Mouse (Mus musculus) limb, embryonic 10.5 days (tissue): ENCODE results near the gene Coro7. TPM values are rescaled to one million over a fixed set of nuclear protein-coding genes. Genes with fewer than 3 reads are reported as not detected.
A peak's percentile ranks its signal among the peaks of the same experiment; 100 is the strongest.

Experiments
- DNase-seq: peaks from one replicate; pipeline ENCODE4 v3.0.0-alpha.2; 2017; ENCODE audit warnings: low spot score
- H3K27ac ChIP-seq: fragments of 300-500 bp; sonication (generic); 2 replicates; pipeline ENCODE4 v1.5.1; 2016; ENCODE audit warnings: mild to moderate bottlenecking
- H3K27me3 ChIP-seq: fragments of 300-500 bp; sonication (generic); 2 replicates; pipeline ENCODE4 v1.6.1; 2016; ENCODE audit warnings: low read depth, mild to moderate bottlenecking; ENCODE audit not compliant: poor library complexity, severe bottlenecking
- H3K36me3 ChIP-seq: fragments of 300-500 bp; sonication (generic); 2 replicates; pipeline ENCODE4 v1.6.1; 2016; ENCODE audit warnings: mild to moderate bottlenecking, moderate library complexity
- H3K4me1 ChIP-seq: fragments of 300-500 bp; sonication (generic); 2 replicates; pipeline ENCODE4 v1.6.1; 2016
- H3K4me3 ChIP-seq: fragments of 300-500 bp; sonication (generic); 2 replicates; pipeline ENCODE4 v1.5.1; 2016; ENCODE audit warnings: mild to moderate bottlenecking, moderate library complexity
- H3K9me3 ChIP-seq: fragments of 300-500 bp; sonication (generic); replicated peaks from 2 replicates; pipeline ENCODE4 v1.6.1; 2016; ENCODE audit warnings: mild to moderate bottlenecking
- WGBS: fragments of 180-500 bp; shearing (Covaris S2); methylation state at CpG from one replicate; pipeline ENCODE4 v1.1.7; 2016; 5-methylcytosine and 5-hydroxymethylcytosine counted together
- polyA plus RNA-seq: library from polyadenylated mRNA; unstranded; fragments of >200 nt; fragmentation: Nextera tagmentation; extraction: Ambion mirVana; gene quantifications from 2 replicates; pipeline ENCODE4 v1.2.1, GENCODE M21; 2016

The Coro7 gene
- polyA plus RNA-seq, 1 experiment from 2014 or later = 22.9 TPM

DNA sequence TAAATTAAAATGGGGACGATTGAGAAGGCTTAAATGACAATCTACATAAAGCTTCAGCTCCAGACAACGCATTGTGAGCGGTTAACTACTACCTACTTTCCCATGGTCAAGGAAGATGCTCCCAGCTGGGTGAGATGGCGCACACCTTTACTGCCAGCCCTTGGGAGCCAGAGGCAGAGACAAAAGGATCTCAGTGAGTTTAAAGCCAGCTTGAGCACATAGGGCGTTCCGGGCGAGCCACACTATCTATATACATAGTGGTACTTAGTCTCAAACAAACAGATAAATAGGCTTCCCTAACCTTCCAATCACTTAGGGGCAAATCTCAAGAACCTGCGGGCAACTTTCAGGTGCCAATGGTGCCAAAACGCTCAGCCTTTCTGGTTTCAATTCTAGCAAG is 55.5 kb downstream of the Coro7 start:
- peaks cover 27% of the 10 kb centered on the region for H3K4me1 ChIP-seq
- H3K4me3 ChIP-seq = peak overlapping the region; percentile 88
- peaks cover 38% of the 10 kb centered on the region for H3K36me3 ChIP-seq
- no peaks in the 10 kb centered on the region for H3K9me3 ChIP-seq
- no peaks in the 10 kb centered on the region for H3K27me3 ChIP-seq
- peak overlapping the region; percentile 94 for H3K27ac ChIP-seq
- 25% methylated on average over 9 of the region's 9 CpGs for WGBS
- DNase-seq = no peak

DNA sequence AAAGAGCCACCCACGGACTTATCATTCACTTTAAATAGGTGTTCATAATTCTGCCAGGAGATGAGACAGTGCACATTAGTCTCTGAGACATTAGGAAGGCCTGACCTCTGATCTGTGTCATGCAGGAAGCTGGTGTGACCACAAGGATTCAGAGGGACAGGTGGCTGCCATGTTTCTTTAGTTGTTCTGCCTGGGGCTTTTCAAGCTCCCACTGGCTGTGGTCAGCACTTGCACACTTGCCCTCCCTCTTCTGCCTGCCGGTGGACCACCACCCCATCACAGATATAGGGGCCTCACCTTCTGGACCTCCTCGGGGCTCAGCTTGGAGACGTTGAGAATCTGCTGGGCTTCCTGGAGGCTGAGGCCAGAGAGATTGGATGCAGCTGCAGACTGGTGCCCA is 62.7 kb downstream of the Coro7 start:
- H3K9me3 ChIP-seq = no peaks in the 10 kb centered on the region
- H3K36me3 ChIP-seq = peaks cover 92% of the 10 kb centered on the region
- peaks cover 4% of the 10 kb centered on the region; the same call in 1 of the 2 replicates for H3K4me1 ChIP-seq
- WGBS = 85% methylated on average over 4 of the region's 4 CpGs
- H3K27ac ChIP-seq = no peak overlapping the region
- no peak for DNase-seq
- H3K4me3 ChIP-seq = no peak overlapping the region
- no peaks in the 10 kb centered on the region for H3K27me3 ChIP-seq

DNA sequence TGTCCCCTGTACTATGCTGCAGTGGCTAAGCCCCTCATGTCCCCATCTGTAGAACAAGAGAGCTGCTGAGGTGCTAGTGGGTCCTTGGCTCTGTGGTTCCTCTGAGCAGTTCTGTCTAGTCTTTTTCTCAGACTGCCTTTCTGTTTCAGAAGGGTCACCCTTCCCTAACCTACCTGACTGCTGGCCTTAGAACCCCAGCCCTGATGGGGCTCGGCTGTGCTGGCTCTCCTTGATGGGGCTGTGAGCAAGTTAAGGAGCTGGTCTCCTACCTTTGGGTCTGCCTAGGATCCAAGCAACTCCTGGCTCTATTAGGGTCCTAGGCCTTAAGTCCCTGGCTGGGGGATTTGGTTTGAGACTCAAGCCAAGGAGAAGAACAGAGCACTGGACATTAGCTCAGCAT is 64.3 kb downstream of the Coro7 start:
- Histone ChIP-seq H3K4me1 (no peaks in the 10 kb centered on the region), H3K27me3 (no peaks in the 10 kb centered on the region), H3K9me3 (no peaks in the 10 kb centered on the region), H3K27ac (no peak overlapping the region), H3K4me3 (no peak overlapping the region), H3K36me3 (peaks cover 100% of the 10 kb centered on the region)
- DNase-seq = no peak
- 92% methylated on average over 1 of the region's 1 CpGs for WGBS

DNA sequence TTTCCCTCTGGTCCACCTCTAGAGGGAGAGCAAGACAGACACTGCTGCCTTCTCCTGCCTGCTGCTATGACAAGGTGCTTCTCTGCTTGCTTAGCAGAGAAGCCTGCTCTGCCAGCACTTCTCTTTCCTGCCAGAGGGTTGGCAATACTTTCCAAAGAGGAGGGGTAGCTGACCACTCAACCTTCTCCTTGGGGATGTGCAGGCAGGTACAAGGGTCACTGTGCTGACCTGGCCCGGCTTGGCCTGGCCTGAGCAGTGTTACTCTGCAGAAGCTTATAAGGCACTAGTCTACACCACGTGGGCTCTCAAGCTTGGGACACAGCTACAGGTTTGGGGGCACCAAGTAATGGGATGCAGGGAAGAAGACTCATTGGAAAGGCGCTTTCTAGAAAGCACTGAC is 64.9 kb downstream of the Coro7 start:
- no peaks in the 10 kb centered on the region for H3K9me3 ChIP-seq
- no peaks in the 10 kb centered on the region for H3K4me1 ChIP-seq
- no peak overlapping the region for H3K27ac ChIP-seq
- no peak overlapping the region for H3K4me3 ChIP-seq
- no peaks in the 10 kb centered on the region for H3K27me3 ChIP-seq
- 94% methylated on average over 3 of the region's 3 CpGs for WGBS
- H3K36me3 ChIP-seq = peaks cover 100% of the 10 kb centered on the region
- DNase-seq = no peak

DNA sequence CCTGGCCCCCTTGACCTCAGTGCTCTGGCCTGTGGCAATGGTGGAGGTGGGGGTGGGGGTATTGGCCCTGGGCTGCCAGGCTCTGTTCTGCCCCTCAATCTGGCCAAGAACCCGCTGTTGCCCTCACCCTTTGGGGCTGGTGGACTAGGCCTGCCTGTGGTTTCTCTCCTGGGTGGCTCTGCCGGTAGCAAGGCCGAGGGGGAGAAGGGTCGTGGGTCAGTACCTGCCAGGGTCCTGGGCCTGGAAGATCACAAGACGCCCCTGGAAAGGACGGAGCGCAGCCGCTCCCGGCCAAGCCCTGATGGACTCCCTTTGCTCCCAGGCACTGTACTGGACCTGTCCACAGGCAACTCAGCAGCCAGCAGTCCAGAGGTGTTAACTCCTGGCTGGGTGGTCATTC is 65.8 kb downstream of the Coro7 start:
- Histone ChIP-seq H3K4me1 (peaks cover under 1% of the 10 kb centered on the region; the same call in 1 of the 2 replicates), H3K27me3 (no peaks in the 10 kb centered on the region), H3K36me3 (peaks cover 100% of the 10 kb centered on the region), H3K9me3 (no peaks in the 10 kb centered on the region), H3K4me3 (no peak overlapping the region), H3K27ac (peak overlapping the region; percentile 4; the same call in 1 of the 2 replicates)
- 97% methylated on average over 9 of the region's 9 CpGs for whole genome bisulfite sequencing
- DNase-seq = no peak

DNA sequence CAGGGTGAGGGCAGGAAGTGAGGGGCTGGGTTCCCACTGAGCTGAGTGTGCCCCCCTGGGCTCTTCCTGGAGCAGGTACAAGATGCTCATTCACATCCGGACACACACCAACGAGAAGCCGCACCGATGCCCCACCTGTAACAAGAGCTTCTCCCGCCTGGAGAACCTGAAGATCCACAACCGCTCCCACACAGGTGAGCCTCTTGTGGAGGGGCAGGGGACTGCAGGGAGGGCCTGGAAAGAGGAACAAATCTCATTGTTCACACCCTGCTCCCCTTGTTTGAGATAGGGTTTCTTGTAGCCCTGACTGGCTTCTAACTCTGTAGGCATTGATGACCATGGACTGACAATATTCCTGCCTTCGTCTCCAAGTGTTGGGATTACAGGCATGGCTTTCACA is 67.9 kb downstream of the Coro7 start:
- DNase-seq = peak; percentile 32
- Histone ChIP-seq H3K27ac (no peak overlapping the region), H3K4me3 (no peak overlapping the region), H3K27me3 (no peaks in the 10 kb centered on the region), H3K9me3 (no peaks in the 10 kb centered on the region), H3K4me1 (peaks cover 21% of the 10 kb centered on the region), H3K36me3 (peaks cover 84% of the 10 kb centered on the region)
- 95% methylated on average over 7 of the region's 7 CpGs for WGBS

DNA sequence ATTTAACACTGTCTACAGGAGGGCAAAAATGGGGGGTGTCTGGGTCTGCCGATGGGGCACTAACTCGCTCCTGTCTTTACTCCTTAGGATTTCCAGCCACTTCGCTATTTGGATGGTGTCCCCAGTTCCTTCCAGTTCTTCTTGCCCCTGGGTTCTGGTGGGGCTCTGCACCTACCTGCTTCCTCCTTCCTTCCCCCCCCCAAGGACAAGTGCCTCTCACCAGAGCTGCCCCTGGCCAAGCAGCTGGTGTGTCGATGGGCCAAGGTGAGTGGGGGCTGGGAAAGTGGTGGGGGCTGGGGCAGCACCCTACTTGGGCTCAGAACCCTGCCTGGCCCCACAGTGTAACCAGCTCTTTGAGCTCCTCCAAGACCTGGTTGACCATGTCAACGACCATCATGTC is 68.4 kb downstream of the Coro7 start:
- Histone ChIP-seq H3K4me1 (peaks cover 26% of the 10 kb centered on the region), H3K4me3 (no peak overlapping the region), H3K27ac (no peak overlapping the region), H3K27me3 (no peaks in the 10 kb centered on the region), H3K36me3 (peaks cover 80% of the 10 kb centered on the region), H3K9me3 (no peaks in the 10 kb centered on the region)
- no peak for DNase-seq
- WGBS = 93% methylated on average over 5 of the region's 5 CpGs

DNA sequence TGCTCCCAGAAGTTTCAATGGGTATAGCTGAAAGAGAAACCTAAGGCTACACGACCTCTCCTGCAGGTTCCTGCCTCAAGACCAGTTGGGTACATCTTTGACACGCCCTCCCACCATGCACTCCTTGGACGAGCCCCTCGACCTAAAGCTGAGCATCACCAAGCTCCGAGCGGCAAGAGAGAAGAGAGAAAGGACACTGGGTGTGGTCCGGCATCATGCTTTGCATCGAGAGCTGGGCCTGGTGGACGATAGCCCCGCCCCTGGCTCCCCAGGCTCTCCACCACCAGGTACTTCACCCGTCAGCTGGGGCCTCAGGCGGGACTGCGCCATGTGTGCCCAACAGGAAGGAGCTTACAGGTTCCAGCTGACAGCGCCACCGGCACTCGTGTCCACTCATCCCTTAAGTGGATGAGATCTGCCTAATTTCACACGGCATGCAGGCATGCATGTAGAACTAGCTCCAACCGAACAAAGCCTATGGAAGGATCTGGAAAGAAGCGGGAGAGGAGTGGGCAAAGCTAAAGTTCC is 71.0 kb downstream of the Coro7 start:
- no peaks in the 10 kb centered on the region for H3K27me3 ChIP-seq
- H3K9me3 ChIP-seq = no peaks in the 10 kb centered on the region
- WGBS = 83% methylated on average over 19 of the region's 19 CpGs
- peak overlapping the region; percentile 68; the same call in 1 of the 2 replicates for H3K27ac ChIP-seq
- H3K4me3 ChIP-seq = no peak overlapping the region
- peaks cover 52% of the 10 kb centered on the region for H3K4me1 ChIP-seq
- H3K36me3 ChIP-seq = peaks cover 54% of the 10 kb centered on the region
- no peak for DNase-seq

DNA sequence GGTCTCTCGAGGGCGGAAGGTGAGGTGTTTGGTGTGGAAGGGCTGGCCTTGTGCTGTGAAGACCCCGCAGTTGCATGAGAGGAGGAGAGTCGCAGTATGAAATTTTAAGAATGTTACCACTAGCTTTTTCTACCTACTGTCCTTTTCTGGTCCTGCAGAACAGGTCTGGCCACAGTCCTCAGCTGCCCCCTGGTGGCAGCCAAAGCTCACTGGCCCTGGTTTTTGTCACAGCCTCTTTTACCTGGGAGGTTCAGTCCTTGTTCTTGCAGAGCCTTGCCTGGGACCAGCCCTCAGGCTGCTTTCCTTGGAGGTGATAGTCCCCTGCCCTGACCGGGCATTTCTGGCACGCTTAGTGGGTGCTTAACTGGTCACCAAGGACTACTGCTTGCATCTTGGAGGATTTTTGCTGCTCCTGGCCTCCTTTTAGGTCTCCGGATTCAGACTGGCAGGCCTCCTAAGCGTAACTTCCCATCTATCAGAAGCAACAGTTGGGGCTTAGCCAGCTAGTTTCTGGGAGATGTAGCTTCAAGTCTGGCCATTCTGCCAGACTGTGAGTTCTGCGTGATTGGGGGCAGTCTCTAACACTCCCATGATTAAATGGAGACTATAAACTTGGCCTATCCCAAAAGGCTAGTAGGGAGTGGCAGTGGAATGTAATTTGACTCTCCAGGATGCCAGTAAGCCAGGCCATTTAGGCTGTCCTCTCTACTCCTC is 71.6 kb downstream of the Coro7 start:
- 50% methylated on average over 9 of the region's 9 CpGs for WGBS
- no peaks in the 10 kb centered on the region for H3K27me3 ChIP-seq

DNA sequence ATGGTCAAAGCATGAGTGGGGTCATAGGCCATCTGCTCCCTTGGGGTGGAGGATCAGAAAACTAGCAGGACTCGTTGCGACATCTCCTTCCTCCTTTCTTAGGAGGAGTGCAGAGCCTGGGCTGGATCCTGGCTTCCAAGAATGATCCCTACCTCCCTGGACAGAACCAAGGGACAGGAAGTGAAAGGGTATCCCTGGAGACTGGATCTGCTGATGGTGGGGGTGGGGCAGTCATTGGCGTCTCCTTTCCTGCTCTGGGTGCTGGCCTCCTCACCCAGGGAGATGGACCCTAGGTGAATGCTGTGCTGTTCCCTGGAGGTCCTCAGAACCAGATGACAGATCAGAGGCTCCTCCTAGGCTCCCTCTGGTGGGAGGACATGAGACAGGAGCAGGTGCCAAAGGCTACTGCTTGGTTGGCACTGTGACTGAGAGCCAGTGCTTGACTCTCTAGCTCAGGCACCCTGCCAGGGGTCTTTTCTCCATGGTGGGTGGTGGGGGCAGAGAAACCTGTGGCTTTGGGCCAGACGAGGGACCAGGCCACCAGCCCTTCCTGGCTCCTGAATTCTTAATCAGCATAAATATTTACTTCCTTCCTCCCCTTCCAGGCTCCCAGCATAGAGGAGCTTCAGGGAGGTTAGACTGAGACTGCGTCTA is 73.0 kb downstream of the Coro7 start:
- peak; percentile 43 for DNase-seq
- peaks cover 72% of the 10 kb centered on the region for H3K4me1 ChIP-seq
- no peaks in the 10 kb centered on the region for H3K27me3 ChIP-seq
- no peaks in the 10 kb centered on the region for H3K9me3 ChIP-seq
- peaks cover 33% of the 10 kb centered on the region for H3K36me3 ChIP-seq
- H3K27ac ChIP-seq = peak overlapping the region; percentile 86
- 29% methylated on average over 5 of the region's 5 CpGs for WGBS
- no peak overlapping the region for H3K4me3 ChIP-seq

More for the DNA sequence above, 71.6 kb downstream of the Coro7 start:
- peak overlapping the region; percentile 86 for H3K27ac ChIP-seq
- H3K4me3 ChIP-seq = 0 out of 2 replicates have a peak overlapping the region, but pooled peaks have one; percentile 4
- DNase-seq = peak; percentile 89
- H3K36me3 ChIP-seq = peaks cover 47% of the 10 kb centered on the region
- no peaks in the 10 kb centered on the region for H3K9me3 ChIP-seq
- peaks cover 58% of the 10 kb centered on the region for H3K4me1 ChIP-seq

DNA sequence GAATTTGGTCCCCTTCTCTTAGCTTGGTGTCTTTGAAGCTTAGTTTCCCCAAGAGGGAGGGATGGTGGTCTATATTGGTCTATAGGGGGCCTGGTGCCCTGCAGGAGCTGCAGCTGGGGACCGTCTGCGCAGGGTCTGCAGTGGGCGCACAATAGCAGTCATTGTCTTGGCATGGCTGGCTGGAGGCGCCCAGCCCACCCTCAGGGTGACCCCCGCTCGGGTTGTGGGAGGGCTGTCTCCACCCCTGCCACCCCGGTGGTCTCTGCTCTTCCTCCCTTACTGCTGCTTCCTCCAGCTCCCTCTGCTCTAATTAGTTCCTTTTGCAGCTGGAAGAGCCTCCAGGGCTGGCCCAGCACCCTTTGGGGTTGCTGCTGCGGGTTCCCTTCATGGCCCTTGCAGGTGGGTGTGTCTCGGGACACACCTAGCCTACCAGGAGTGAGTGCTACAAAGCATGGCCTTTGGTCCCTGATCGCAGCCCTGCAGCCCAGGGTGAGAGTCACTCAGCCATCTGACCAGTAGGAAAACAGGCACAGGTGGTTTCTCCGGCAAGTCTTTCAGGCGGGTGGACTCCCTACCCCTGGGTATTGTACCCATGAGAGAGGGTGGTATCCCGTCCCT is 74.0 kb downstream of the Coro7 start:
- 63% methylated on average over 13 of the region's 13 CpGs for WGBS
- H3K27me3 ChIP-seq = no peaks in the 10 kb centered on the region
- peak; percentile 45 for DNase-seq
- peak overlapping the region; percentile 86 for H3K27ac ChIP-seq
- H3K36me3 ChIP-seq = peaks cover 24% of the 10 kb centered on the region
- peak overlapping the region; percentile 27; the same call in 1 of the 2 replicates for H3K4me3 ChIP-seq
- H3K4me1 ChIP-seq = peaks cover 82% of the 10 kb centered on the region
- H3K9me3 ChIP-seq = no peaks in the 10 kb centered on the region

DNA sequence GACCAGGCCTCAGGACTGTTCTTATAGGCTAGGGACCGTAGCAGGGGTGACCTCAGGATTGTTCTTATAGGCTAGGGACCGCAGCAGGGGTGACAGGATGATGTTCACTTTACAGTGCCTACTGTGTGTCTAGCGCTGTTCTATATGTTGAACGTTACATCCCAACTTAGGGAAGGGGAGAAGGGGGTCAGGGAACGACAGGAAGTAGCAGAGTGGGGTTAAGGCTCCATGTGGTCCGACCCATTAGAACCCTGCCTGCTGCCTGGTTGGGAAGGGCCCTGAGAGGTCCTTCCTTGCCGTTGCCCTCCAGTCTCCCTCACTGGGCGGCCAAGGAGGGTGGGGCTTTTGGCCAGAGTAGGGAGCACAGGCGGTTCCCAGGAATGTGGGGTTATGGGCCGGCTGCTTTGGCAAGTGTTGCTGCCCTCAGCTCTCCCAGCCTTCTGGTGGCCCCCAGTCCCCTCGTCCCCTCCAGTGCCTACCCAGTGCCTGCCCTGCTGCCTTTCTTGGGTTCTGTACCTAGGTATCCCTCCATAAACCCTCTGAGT is 75.2 kb downstream of the Coro7 start:
- peak; percentile 29 for DNase-seq
- H3K27me3 ChIP-seq = no peaks in the 10 kb centered on the region
- H3K4me3 ChIP-seq = peak overlapping the region; percentile 19; the same call in 1 of the 2 replicates
- H3K27ac ChIP-seq = peak overlapping the region; percentile 86
- H3K9me3 ChIP-seq = no peaks in the 10 kb centered on the region
- peaks cover 15% of the 10 kb centered on the region for H3K36me3 ChIP-seq
- 76% methylated on average over 11 of the region's 11 CpGs for WGBS
- peaks cover 94% of the 10 kb centered on the region for H3K4me1 ChIP-seq
